Mouse (Mus musculus): ENCODE results near the gene Midn. TPM values are rescaled to one million over a fixed set of nuclear protein-coding genes. Genes with fewer than 3 reads are reported as not detected.

The Midn gene
- polyA plus RNA-seq, 1 experiment from 2014 or later: 20.3 TPM

DNA sequence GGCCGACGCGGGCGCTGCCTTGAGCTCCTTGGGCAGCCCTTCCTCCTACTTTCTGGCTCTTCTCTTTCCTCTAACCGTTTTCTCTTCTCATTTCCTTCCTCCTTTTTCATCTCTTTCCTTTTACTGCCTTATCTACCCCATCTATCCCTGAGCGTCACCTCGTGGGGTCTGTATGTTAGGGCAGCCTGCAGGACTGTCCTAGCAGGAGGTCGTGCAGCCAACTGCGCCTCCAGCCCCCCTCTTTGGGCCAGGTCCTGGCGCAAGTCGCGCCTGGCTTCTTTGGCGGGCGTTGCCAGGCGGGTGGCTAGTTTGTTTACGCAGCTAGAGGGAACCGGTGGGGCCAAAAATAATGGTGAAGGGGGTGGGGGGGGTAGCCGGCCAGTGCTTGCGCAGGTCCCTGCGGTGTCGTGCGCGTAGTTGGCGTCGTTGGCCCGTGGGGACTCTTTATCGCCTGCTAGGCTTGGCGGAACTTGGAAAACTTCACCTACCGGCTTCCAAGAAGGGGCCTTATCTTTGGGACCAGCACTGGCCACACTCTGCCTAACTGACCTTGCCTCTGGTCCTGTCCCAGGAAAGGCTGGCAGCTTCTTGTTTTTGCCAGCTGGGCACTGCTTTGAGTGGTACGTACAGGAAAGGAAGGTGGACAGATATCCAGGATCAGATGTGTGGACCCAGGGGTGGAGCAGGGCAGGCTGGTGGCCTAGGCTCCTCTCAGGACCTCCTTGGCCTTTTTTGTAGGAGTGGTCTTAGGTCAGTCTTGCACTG is 31.0 kb upstream of the Midn start:
- peaks cover 60% of the 10 kb centered on the region for H3K79me2 ChIP-seq (ENCODE audit: inconsistent target)

DNA sequence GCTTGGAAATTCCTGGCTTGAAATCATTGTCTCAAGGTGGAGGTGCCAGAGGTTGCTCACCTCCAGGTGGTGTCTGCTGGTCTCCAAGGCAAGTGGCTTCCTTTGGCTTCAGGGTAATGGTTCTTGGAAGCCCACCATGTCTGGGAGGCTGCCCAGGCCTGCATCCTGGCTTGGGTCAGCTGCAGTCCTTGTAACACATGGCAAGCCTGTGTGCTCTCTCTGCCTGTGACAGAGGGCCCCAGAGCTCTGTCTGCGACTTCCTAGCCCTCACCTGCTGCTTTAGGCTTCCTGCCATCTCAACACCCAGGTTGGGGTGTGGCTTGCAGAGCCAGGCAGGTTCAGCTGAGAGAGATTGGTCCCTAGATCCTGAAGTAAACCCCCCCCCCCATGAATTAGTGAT is 30.3 kb upstream of the Midn start:
- Histone ChIP-seq H3K36me3 (ENCODE audit: inconsistent target) (peaks cover 5% of the 10 kb centered on the region; the same call in 1 of the 2 replicates), H3K27ac (peak overlapping the region; percentile 65; the same call in 1 of the 2 replicates), H3K79me2 (ENCODE audit: inconsistent target) (peaks cover 67% of the 10 kb centered on the region), H3K4me3 (ENCODE audit: inconsistent target) (peak overlapping the region; percentile 78)
- 17% methylated on average over 1 of the region's 1 CpGs for WGBS (ENCODE audit: missing documents)

More for the DNA sequence above, 31.0 kb upstream of the Midn start:
- peak overlapping the region; percentile 78 for H3K4me3 ChIP-seq (ENCODE audit: inconsistent target)
- 4% methylated on average over 30 of the region's 30 CpGs for WGBS (ENCODE audit: missing documents)
- peak overlapping the region; percentile 65 for H3K27ac ChIP-seq
- peaks cover 5% of the 10 kb centered on the region; the same call in 1 of the 2 replicates for H3K36me3 ChIP-seq (ENCODE audit: inconsistent target)

DNA sequence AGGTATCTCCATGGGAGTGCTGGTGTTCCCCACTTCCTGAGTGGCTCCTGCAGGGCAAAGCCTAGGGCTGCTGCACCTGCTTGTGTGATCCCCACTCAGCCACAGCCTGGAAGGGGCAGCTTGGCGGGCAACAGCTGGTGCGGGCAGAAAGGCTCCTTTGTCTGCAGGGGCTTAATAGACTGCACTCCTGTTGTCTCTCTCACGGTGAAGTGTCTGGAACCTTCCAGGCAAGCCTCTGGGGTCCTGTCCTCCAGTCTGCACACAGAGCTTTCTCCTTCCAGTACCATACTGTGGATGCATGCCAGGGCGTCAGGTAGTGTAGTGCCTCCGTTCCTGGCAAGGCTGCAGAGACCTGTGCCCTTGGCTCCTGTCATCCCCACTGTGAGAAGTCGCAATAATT is 29.5 kb upstream of the Midn start:
- peaks cover 75% of the 10 kb centered on the region for H3K79me2 ChIP-seq (ENCODE audit: inconsistent target)
- no peak overlapping the region for H3K4me3 ChIP-seq (ENCODE audit: inconsistent target)
- no peak overlapping the region for H3K27ac ChIP-seq
- 72% methylated on average over 6 of the region's 6 CpGs for WGBS (ENCODE audit: missing documents)
- peaks cover 5% of the 10 kb centered on the region; the same call in 1 of the 2 replicates for H3K36me3 ChIP-seq (ENCODE audit: inconsistent target)

DNA sequence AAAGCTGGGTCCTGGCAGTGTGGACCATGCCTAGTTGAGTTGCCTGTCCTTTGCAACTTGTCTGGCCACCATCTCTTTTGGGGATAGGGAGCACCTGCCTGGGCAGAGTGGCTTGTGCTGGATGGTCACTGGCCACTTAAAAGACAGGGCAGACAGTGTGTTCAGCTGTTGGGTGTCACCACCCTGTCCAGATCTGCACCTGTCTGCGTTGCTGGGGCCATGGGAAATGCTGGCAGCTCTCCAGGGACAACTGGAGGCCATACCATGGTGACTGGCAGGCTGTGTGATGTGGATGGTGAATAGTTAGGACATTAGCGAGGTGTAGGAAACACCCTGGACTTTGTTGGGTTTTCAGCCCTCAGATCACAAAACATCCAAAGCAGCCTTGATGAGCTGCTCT is 27.9 kb upstream of the Midn start:
- Histone ChIP-seq H3K36me3 (ENCODE audit: inconsistent target) (peaks cover 11% of the 10 kb centered on the region), H3K4me3 (ENCODE audit: inconsistent target) (no peak overlapping the region), H3K27ac (no peak overlapping the region), H3K79me2 (ENCODE audit: inconsistent target) (peaks cover 91% of the 10 kb centered on the region)
- 81% methylated on average over 2 of the region's 2 CpGs for WGBS (ENCODE audit: missing documents)

GRCm38 (mm10) chr10:80121639-80122038 is 26.4 kb upstream of the Midn start:
- peaks cover 100% of the 10 kb centered on the region for H3K79me2 ChIP-seq (ENCODE audit: inconsistent target)
- WGBS (ENCODE audit: missing documents): 46% methylated on average over 2 of the region's 2 CpGs
- H3K4me3 ChIP-seq (ENCODE audit: inconsistent target): no peak overlapping the region
- peaks cover 26% of the 10 kb centered on the region for H3K36me3 ChIP-seq (ENCODE audit: inconsistent target)
- H3K27ac ChIP-seq: no peak overlapping the region

DNA sequence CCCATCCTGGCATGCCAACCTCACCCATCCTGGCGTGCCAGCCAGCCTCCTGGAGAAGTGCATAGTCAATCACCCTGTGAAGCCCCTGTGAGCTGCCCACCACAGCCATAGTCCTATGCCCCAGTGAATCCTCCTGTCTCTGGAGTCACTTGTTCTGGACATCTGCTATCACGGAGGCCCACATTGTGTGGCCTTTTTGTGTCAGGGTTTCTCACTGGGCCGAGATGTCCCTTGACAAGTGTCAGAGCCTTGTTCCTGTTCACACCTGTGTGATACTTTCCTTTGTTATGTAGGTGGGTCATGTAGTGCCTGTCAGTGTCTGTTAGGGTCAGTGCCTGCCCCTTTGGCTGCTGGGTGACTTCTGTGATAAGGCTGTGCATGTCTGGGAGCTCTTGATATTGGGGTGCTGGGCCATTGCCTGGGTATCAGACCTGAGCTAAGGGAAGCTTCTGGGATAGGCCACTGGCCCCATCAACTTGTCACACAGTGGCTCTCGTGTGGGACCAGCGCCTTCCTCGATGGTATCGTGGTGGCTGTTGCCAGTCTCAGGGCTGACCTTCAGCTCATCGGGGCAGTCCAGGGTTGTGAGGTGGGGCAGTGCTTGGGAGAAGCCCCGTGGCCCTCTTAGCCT is 24.0 kb upstream of the Midn start:
- Histone ChIP-seq H3K4me3 (ENCODE audit: inconsistent target) (no peak overlapping the region), H3K27ac (no peak overlapping the region), H3K79me2 (ENCODE audit: inconsistent target) (peaks cover 90% of the 10 kb centered on the region), H3K36me3 (ENCODE audit: inconsistent target) (peaks cover 49% of the 10 kb centered on the region)
- 92% methylated on average over 9 of the region's 9 CpGs for WGBS (ENCODE audit: missing documents)

GRCm38 (mm10) chr10:80127920-80128319 is 20.2 kb upstream of the Midn start:
- Histone ChIP-seq H3K79me2 (ENCODE audit: inconsistent target) (peaks cover 51% of the 10 kb centered on the region), H3K4me3 (ENCODE audit: inconsistent target) (no peak overlapping the region), H3K27ac (no peak overlapping the region), H3K36me3 (ENCODE audit: inconsistent target) (peaks cover 65% of the 10 kb centered on the region)
- 96% methylated on average over 4 of the region's 8 CpGs for WGBS (ENCODE audit: missing documents)

- H3K36me3 ChIP-seq (ENCODE audit: inconsistent target): peaks cover 62% of the 10 kb centered on the region
- H3K27ac ChIP-seq: no peak overlapping the region
- H3K79me2 ChIP-seq (ENCODE audit: inconsistent target): peaks cover 32% of the 10 kb centered on the region
- WGBS (ENCODE audit: missing documents): 90% methylated on average over 8 of the region's 9 CpGs
- no peak overlapping the region for H3K4me3 ChIP-seq (ENCODE audit: inconsistent target)
These were observed 18.2 kb upstream of the Midn start for GRCm38 (mm10) chr10:80129846-80130245.

- peaks cover 56% of the 10 kb centered on the region for H3K36me3 ChIP-seq (ENCODE audit: inconsistent target)
- 96% methylated on average over 18 of the region's 18 CpGs for WGBS (ENCODE audit: missing documents)
- peaks cover 25% of the 10 kb centered on the region for H3K79me2 ChIP-seq (ENCODE audit: inconsistent target)
- no peak overlapping the region for H3K4me3 ChIP-seq (ENCODE audit: inconsistent target)
- no peak overlapping the region for H3K27ac ChIP-seq
These were observed 17.6 kb upstream of the Midn start for GRCm38 (mm10) chr10:80130403-80131031.

GRCm38 (mm10) chr10:80131316-80131951 is 16.6 kb upstream of the Midn start:
- 87% methylated on average over 51 of the region's 55 CpGs for WGBS (ENCODE audit: missing documents)
- peaks cover 16% of the 10 kb centered on the region for H3K79me2 ChIP-seq (ENCODE audit: inconsistent target)
- peaks cover 47% of the 10 kb centered on the region for H3K36me3 ChIP-seq (ENCODE audit: inconsistent target)
- no peak overlapping the region for H3K27ac ChIP-seq
- no peak overlapping the region for H3K4me3 ChIP-seq (ENCODE audit: inconsistent target)

GRCm38 (mm10) chr10:80131952-80132350 is 16.1 kb upstream of the Midn start:
- H3K4me3 ChIP-seq (ENCODE audit: inconsistent target): no peak overlapping the region
- peaks cover 11% of the 10 kb centered on the region; the same call in 1 of the 2 replicates for H3K79me2 ChIP-seq (ENCODE audit: inconsistent target)
- 89% methylated on average over 23 of the region's 27 CpGs for WGBS (ENCODE audit: missing documents)
- H3K36me3 ChIP-seq (ENCODE audit: inconsistent target): peaks cover 42% of the 10 kb centered on the region
- no peak overlapping the region for H3K27ac ChIP-seq

GRCm38 (mm10) chr10:80133226-80133849 is 14.7 kb upstream of the Midn start:
- Histone ChIP-seq H3K36me3 (ENCODE audit: inconsistent target) (peaks cover 29% of the 10 kb centered on the region; the same call in 1 of the 2 replicates), H3K27ac (no peak overlapping the region)
- 68% methylated on average over 8 of the region's 8 CpGs for WGBS (ENCODE audit: missing documents)

GRCm38 (mm10) chr10:80134421-80134820 is 13.7 kb upstream of the Midn start:
- peaks cover 18% of the 10 kb centered on the region; the same call in 1 of the 2 replicates for H3K36me3 ChIP-seq (ENCODE audit: inconsistent target)
- 93% methylated on average over 9 of the region's 9 CpGs for WGBS (ENCODE audit: missing documents)
- no peaks in the 10 kb centered on the region for H3K79me2 ChIP-seq (ENCODE audit: inconsistent target)
- no peak overlapping the region for H3K27ac ChIP-seq
- no peak overlapping the region for H3K4me3 ChIP-seq (ENCODE audit: inconsistent target)

More at GRCm38 (mm10) chr10:80133226-80133849, 14.7 kb upstream of the Midn start:
- Histone ChIP-seq H3K4me3 (ENCODE audit: inconsistent target) (no peak overlapping the region), H3K79me2 (ENCODE audit: inconsistent target) (no peaks in the 10 kb centered on the region; the same call in 1 of the 2 replicates)

DNA sequence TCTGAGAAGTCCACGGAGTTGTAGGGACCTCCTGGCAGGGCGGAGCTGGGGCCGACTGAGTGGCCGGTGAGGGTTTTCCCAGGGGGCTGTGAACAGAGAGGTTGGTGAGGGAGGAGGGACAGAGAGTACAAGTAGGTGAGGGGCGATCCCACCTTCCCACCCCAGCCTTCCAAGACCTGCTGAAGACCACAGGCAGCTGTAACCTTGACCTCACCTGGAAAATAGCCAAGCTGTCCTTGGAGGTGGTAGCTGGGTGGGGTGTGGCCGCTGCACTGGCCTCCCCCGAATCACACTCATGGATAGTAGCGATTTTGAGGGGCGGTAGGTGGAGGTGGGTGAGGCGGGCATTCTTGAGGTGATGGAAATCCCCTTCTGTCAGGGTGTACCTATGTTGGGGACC is 12.9 kb upstream of the Midn start:
- Histone ChIP-seq H3K27ac (no peak overlapping the region), H3K36me3 (ENCODE audit: inconsistent target) (peaks cover 10% of the 10 kb centered on the region; the same call in 1 of the 2 replicates), H3K79me2 (ENCODE audit: inconsistent target) (no peaks in the 10 kb centered on the region), H3K4me3 (ENCODE audit: inconsistent target) (no peak overlapping the region)
- WGBS (ENCODE audit: missing documents): 84% methylated on average over 8 of the region's 10 CpGs
